Mouse (Mus musculus): Measurements from ENCODE around the gene Rab2b.

DNA sequence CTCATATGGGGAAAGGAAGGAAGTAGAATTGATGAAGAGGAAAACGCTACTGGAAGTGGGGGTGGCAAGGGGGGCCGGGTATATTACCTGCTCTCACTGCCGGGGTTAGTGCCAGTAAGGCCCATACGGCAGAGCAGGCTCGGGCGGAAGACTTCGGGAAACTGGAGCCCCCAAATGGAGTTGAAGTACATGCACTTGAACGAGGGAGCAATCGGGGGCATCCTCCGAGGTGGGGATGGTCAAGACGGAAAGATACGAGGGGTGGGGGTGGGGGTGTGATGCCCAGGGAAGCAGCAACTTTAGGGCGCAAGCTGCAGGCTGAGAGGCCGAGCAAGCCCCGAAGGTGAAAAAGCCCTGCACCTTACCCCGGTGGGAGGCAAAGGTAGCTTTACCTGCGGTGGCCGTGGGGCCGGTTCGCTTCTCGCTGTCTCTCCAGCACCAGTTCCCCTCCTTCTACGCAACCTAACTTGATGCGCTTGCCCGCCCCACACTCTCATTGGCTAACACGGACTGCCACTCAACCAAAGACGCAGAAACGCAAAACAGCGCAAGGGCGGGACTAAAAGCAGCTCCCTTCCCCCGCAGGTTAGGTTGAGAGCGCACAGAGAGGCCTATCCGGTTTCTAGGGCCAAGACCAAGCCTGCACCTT lies 35.2 kb downstream of the Rab2b start:
- peak; percentile 31; the same call in 1 of the 2 replicates for TF ChIP-seq POLR2A (IDR thresholded peaks at IDR 0.05; ENCODE audit: low read depth, low read length)
- no peak for TF ChIP-seq CTCF (IDR thresholded peaks at IDR 0.05; ENCODE audit: extremely low read depth, insufficient read depth, insufficient read length, insufficient replicate concordance)

All from spleen, adult 2 months (tissue).